Mouse (Mus musculus) E14TG2a.4 (cell line): Measurements from ENCODE around the gene Scube1.

Experiments used
- H3K27me3 ChIP-seq: 2 replicates; pipeline ENCODE4 v1.6.1; 2014; ENCODE audit warnings: low read length, control low read depth; ENCODE audit not compliant: insufficient read depth
- H3K36me3 ChIP-seq: 2 replicates; pipeline ENCODE4 v1.6.1; 2014; ENCODE audit warnings: low read length, control low read depth; ENCODE audit not compliant: insufficient read depth
- H3K4me1 ChIP-seq: replicated peaks from 2 replicates; pipeline ENCODE4 v1.6.1; 2014; ENCODE audit warnings: low read depth, low read length, control low read depth
- H3K4me3 ChIP-seq: replicated peaks from 2 replicates; pipeline ENCODE4 v1.5.1; 2014; ENCODE audit warnings: mild to moderate bottlenecking, low read length
- H3K9me3 ChIP-seq: 2 replicates; pipeline ENCODE4 v1.6.1; 2014; ENCODE audit warnings: low read length, control low read depth
- CTCF ChIP-seq: conservative IDR thresholded peaks from 2 replicates; pipeline ENCODE4 v1.5.1; 2014; ENCODE audit warnings: low read length
- NANOG ChIP-seq: IDR thresholded peaks from 2 replicates; pipeline ENCODE4 v1.6.1; 2014; ENCODE audit warnings: borderline replicate concordance, low read length, mixed read lengths
- POU5F1 ChIP-seq: IDR thresholded peaks from 2 replicates; pipeline ENCODE4 v1.6.1; 2014; ENCODE audit warnings: low read length, borderline replicate concordance

Gene Scube1

GRCm38 (mm10) chr15:83594513-83595363, 130.1 kb downstream of the Scube1 start, which contains the start of gene Ttll12:
Gene Ttll12 (minus strand): TSS chr15:83595157.
- Histone ChIP-seq H3K36me3 (peaks cover 37% of the 10 kb centered on the region), H3K4me3 (peak within 1 kb of the TSS; percentile 90), H3K4me1 (peaks cover 36% of the 10 kb centered on the region), H3K27me3 (no peaks in the 10 kb centered on the region), H3K9me3 (no peaks in the 10 kb centered on the region)
- TF ChIP-seq NANOG = no peak
- no peak for TF ChIP-seq POU5F1
- TF ChIP-seq CTCF = no peak

GRCm38 (mm10) chr15:83593702-83594512, 130.9 kb downstream of the Scube1 start:
- H3K36me3 ChIP-seq = peaks cover 44% of the 10 kb centered on the region
- H3K9me3 ChIP-seq = no peaks in the 10 kb centered on the region
- TF ChIP-seq NANOG = no peak
- TF ChIP-seq CTCF = no peak
- TF ChIP-seq POU5F1 = no peak
- peaks cover 36% of the 10 kb centered on the region for H3K4me1 ChIP-seq
- H3K27me3 ChIP-seq = no peaks in the 10 kb centered on the region
- peak overlapping the region; percentile 90 for H3K4me3 ChIP-seq

- Histone ChIP-seq H3K4me3 (0 out of 2 replicates have a peak overlapping the region, but pooled peaks have one; percentile 90), H3K36me3 (peaks cover 50% of the 10 kb centered on the region), H3K27me3 (no peaks in the 10 kb centered on the region), H3K4me1 (peaks cover 36% of the 10 kb centered on the region), H3K9me3 (no peaks in the 10 kb centered on the region)
- no peak for TF ChIP-seq POU5F1
- TF ChIP-seq CTCF = no peak
- no peak for TF ChIP-seq NANOG
These were observed 131.6 kb downstream of the Scube1 start for GRCm38 (mm10) chr15:83593189-83593585.

GRCm38 (mm10) chr15:83592260-83593188, 132.3 kb downstream of the Scube1 start:
- Histone ChIP-seq H3K4me3 (no peak overlapping the region), H3K36me3 (peaks cover 55% of the 10 kb centered on the region), H3K9me3 (no peaks in the 10 kb centered on the region), H3K4me1 (peaks cover 36% of the 10 kb centered on the region), H3K27me3 (no peaks in the 10 kb centered on the region)
- TF ChIP-seq CTCF = no peak
- TF ChIP-seq NANOG = no peak
- no peak for TF ChIP-seq POU5F1

GRCm38 (mm10) chr15:83591758-83592157, 133.1 kb downstream of the Scube1 start:
- TF ChIP-seq POU5F1 (no peak), NANOG (no peak), CTCF (no peak)
- Histone ChIP-seq H3K36me3 (peaks cover 63% of the 10 kb centered on the region), H3K9me3 (no peaks in the 10 kb centered on the region), H3K4me3 (no peak overlapping the region), H3K4me1 (peaks cover 39% of the 10 kb centered on the region), H3K27me3 (no peaks in the 10 kb centered on the region)

GRCm38 (mm10) chr15:83590841-83591240, 134.0 kb downstream of the Scube1 start:
- no peak overlapping the region for H3K4me3 ChIP-seq
- peaks cover 38% of the 10 kb centered on the region for H3K4me1 ChIP-seq
- H3K36me3 ChIP-seq = peaks cover 72% of the 10 kb centered on the region
- H3K27me3 ChIP-seq = no peaks in the 10 kb centered on the region
- TF ChIP-seq CTCF (no peak), NANOG (no peak), POU5F1 (no peak)
- H3K9me3 ChIP-seq = peaks cover 4% of the 10 kb centered on the region; the same call in 1 of the 2 replicates

- peaks cover 22% of the 10 kb centered on the region for H3K4me1 ChIP-seq
- H3K36me3 ChIP-seq = peaks cover 96% of the 10 kb centered on the region
- TF ChIP-seq CTCF = no peak
- no peak for TF ChIP-seq POU5F1
- no peak for TF ChIP-seq NANOG
- H3K4me3 ChIP-seq = no peak overlapping the region
- H3K9me3 ChIP-seq = peaks cover 4% of the 10 kb centered on the region; the same call in 1 of the 2 replicates
- H3K27me3 ChIP-seq = no peaks in the 10 kb centered on the region
These were observed 140.0 kb downstream of the Scube1 start for GRCm38 (mm10) chr15:83584741-83585220.
